Mouse (Mus musculus) monocyte, adult 2 months (primary cell): Measurements from ENCODE around the gene Prmt1.

Experiments used
- DNase-seq, 2 experiments: peaks; one replicate each; pipeline ENCODE4 v3.0.0; 2022; ENCODE audit warnings: low spot score in 2 of 2, low read depth in 1 of 2

Gene Prmt1

DNA sequence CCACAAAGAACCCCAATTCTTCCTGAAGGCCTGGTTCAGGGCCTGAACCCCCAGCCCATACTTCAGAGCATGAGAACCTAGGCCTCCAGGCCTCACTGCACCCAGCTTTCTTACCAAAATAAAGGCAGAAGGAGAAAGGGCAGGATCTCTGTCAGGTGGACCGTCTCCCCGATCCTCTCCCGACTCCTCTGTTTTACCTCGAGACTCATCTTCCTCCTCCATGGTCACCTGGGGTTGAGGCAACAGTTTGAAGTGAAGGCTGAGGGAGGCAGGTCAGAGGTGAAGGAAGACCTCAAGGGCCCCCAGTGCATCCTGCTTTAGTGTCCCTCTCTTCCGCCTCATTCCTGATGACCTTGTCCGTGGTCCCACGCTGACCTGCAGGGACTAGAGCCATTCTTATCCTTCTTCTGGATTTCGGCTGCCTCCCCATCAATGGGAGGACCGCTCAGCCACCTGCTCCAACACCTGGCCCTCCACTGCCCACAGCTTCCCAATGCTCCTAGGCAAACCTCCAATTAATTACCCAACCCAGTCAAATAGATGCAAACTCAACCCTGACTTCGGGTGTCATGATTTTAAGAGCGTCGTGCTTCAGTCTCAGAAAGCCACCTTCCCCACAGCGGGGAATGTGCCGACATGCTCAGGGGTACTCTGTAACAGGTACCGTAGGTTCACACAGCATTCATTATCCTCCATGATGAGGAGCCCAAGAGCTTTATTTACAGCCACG lies 27.2 kb upstream of the Prmt1 start:
- DNase-seq, result no peak

DNA sequence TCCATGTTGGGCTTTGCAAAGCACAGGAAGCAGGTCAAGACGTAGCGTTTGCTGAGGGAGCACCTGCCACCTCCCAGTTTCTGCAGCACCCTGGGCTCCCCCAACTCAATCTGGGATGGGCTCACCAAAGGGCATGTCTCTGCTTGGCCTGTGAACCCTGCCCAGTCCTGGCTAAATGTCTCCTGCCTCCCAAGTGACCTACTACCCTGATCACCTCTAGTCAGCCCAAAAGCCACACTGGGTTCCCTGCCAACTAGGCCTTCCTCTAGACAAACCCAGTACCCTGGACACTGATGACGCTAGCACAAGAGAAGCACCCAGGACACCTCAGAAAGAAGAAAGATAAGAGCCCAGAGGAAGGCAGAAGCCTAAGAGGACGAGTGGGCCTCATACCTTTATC lies 26.5 kb upstream of the Prmt1 start:
- DNase-seq, result no peak

DNA sequence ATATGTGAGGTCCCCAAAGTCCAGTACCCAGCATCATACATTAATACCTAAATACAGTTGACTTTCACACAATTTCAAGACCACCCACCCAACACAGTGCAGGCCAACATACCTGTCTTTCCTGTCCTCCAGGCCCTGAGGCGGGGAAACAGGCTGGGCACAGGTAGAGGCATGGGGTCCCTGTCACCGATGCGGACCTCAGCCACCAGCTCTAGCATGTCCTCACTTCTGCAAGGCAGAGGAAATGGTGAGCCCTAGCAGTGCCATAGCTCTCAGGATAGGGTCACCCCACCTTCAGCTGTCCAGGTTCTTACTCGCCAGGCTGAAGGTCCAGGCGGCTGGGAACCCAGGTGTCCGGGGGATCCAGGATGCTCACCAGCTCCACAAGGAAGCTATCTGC lies 25.6 kb upstream of the Prmt1 start:
- no peak for DNase-seq

DNA sequence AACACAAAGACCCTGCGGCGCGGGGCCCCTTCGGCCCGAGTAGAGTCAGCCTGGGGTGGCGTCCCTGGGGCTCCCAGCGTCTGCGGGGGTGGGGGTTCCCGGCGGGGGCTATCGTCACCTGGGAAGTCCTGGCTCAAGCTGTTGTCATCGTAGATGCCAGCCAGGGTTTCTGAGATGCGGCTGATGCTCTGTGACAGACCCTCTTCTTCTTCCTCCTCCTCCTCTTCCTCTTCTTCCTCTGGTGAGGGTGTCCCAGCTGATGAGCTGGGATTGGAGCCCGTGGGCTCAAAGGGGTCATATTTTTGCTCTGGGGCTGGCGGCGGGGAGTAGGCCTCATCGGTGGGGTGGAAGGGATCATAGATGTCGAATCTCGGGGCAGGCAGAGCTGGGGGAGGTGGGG lies 22.0 kb upstream of the Prmt1 start:
- DNase-seq, result no peak

DNA sequence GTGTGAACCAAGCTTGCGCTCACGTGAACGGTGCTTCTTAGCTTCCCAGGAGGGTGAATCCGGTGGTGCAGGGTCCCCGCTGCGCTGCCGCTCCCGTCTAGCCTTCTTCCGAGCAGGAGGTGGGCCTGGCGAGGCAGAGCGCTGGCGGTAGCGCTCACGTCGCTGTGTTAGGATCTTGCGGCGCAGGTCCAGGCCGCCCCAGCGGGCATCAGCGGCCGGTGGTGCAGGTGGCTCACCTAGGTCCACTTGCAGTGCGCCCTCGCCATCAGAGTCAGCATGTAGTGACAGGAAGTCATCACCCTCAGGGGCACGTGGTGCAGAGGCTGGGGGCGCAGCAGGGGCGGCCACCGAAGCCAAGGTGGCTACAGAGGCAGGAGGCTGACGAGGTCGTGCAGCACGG lies 21.5 kb upstream of the Prmt1 start:
- DNase-seq, result no peak

DNA sequence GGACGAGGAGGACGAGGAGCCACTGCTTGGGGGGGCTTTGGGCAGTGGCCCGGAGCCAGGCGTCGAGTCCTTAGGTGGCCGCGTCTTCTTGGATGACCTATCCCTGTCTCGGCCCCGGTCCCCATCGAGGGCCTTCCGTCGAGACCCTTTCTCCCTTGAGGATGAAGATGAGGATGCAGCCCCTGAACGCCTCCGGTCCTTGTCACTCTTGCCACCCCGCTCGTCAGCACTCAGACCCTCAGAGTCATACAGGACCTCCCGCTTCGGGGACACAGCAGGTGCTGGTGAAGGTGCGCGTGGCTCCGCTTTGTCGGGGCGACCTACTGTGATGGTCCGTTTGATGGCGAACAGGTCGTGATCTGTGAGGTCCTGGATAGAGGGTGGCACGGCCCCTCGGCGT lies 20.8 kb upstream of the Prmt1 start:
- no peak for DNase-seq

DNA sequence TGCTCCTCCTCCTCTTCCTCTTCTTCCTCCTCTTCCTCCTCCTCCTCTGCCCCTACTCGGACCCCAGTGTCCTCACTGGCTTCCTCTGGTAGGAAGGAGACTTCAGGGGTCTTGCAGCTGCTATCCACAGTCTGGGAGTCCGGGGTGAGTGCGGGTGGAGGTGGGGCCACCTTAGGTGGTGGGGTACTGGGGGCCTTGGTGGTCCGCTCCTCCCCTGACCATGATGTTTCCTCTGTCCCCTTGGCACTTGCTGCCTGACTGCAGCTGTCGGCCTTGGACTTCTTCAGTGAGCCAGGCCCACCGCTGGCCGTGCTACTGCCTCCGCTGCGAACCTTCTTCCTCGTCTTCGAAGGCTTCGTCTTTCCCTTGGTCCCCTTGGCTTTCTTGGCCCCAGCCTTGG lies 20.1 kb upstream of the Prmt1 start:
- no peak for DNase-seq

DNA sequence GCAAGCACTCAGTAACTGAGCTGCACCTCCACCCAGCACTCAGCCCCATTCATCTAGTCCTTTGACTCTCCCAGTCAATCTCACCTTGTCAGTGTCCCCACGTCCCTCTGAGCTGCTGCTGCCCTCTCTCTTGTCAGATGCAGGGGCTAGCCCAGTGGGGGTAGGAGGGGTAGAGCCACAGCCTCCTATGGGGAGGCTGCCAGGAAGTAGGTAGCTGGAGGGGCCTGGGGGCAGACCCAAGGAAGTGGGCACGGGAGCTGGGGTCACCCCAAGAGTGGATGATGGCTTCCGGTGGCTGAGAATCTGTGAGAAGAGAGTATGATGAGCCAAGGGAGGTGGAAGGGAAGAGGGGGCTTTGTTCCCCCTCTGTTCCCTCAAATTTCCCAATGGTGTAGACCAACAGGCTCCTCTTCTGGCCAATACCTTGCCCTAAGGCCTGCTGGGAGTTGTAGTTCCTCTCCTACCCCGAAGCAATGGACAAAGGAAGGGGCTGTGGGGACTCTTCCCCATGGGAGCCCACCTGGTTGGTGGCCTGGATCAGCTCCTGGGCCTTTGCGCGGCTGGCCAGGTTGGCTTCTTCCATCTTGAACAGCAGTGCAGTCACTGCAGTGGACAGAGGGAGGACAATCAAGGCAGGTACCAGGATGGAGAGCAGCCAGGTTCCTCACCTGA lies 19.1 kb upstream of the Prmt1 start:
- no peak for DNase-seq

DNA sequence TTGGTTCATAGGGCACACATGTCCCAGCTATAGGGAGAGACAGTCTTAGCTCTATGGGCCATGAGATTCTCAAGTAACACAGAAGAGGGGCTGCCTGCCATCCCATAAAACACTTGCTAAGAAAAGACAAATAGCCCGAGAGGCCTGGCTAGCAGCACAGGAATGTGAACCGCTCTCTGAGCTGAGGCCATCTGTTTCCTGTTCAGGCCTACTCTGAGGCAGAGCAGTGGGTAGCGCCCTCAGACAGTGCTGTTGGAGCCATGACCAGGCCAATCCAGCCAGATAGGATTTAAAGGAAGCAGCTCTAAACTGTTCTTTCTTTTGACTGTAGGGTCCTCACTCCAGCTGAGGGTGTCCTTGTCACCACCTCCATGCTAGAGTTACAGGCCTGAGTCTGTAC lies 18.2 kb upstream of the Prmt1 start:
- no peak for DNase-seq

DNA sequence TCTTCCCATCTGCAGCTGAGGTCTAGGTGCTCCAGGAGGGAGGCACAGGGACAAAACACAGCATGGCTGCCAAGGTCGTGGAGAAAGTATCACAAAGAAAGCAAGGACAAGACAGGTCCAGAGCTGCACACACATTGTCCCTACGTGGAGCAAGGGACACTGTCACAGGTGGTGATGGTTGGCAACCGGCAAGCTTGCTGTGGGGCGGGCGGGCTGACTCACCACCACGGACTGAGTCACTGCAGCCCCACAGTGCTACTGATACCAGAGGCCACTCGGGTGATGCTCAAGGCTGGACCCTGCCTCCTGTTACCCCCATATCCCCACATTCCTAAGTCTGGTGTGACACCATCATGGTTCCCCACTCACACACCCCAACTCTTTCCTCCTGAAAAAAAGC lies 16.1 kb upstream of the Prmt1 start:
- no peak for DNase-seq

DNA sequence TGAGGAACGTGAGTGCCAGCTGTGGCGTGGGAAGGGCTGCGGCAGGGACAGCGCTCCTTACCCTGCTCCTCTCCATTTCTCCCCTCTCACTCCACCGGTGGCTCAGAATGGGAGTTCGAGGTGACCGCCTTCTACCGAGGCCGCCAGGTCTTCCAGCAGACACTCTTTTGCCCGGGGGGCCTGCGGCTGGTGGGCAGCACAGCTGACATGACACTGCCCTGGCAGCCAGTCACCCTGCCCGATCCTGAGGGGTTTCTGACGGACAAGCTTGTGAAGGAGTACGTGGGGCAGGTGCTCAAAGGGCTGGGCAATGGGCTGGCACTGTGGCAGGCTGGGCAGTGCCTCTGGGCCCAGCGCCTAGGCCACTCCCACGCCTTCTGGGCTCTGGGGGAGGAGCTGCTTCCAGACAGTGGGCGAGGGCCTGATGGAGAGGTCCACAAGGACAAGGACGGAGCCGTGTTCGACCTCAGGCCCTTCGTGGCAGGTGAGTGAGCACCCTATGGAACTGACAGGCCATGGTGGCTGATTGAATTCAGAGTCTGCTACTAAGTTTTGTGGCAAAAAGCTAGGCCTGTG lies 14.3 kb upstream of the Prmt1 start:
- no peak for DNase-seq

DNA sequence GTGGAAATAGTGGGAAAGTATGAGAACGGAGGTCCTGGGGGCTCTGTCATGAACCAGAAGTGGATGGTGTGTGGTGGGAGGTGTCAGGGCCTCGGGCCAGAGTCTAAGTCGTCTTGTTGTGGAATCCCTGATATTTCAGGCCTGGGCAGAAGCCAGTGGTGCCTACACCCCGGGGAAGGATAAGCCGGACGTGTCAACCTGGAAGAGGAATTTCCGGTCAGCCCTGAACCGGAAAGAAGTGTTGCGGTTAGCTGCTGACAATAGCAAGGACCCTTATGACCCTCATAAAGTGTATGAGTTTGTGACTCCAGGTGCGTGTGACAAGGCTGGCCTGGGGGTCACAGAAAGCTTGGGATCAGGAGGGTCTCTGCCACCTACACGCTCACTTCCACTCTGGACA lies 13.4 kb upstream of the Prmt1 start:
- no peak for DNase-seq

DNA sequence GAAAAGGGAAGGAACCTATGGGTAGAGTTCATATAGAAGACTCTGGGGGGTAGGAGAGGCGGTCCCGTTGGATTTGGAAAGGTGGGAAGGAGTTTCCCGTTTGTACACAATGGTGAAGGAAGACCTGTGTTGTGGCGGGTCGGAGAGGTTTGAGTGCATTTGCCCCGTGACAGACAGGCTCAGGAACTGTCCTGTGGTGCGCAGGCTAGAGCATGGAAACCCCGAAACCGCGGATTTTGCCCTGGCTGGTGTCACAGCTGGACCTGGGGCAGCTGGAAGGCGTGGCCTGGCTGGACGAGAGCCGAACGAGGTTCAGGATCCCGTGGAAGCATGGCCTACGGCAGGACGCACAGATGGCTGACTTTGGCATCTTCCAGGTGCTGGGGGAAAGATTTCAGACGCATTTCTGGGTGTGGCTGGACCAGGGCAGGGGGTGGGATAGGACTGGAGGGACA lies 12.2 kb upstream of the Prmt1 start, which contains the start of gene Bcl2l12:
TSS of gene Bcl2l12 (minus strand) at position 212 of the 455 bp plus-strand sequence.
- no peak for DNase-seq

DNA sequence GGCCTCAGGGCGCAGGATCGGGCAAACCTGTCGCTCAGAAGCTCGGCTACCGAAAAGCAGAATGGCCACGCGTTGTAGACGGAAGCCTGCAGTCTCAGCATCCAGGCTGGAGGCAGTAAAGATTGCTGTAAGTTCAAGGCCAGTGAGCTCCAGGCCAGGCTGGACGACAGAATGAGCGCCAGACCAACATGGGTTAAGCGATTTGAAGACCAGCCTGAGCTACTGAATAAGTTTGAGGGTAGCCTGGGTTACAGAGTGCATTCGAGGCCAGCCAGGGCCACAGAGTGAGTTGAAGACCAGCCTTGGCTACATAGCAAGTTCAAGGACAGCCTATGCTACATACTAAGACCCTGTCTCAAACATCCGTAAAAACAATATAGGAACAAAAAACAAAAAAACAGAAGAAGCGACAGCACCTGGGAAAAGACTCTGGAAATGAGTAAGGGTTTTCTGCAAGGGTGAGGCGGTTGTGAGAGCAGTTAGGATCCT lies 11.6 kb upstream of the Prmt1 start:
- no peak for DNase-seq

DNA sequence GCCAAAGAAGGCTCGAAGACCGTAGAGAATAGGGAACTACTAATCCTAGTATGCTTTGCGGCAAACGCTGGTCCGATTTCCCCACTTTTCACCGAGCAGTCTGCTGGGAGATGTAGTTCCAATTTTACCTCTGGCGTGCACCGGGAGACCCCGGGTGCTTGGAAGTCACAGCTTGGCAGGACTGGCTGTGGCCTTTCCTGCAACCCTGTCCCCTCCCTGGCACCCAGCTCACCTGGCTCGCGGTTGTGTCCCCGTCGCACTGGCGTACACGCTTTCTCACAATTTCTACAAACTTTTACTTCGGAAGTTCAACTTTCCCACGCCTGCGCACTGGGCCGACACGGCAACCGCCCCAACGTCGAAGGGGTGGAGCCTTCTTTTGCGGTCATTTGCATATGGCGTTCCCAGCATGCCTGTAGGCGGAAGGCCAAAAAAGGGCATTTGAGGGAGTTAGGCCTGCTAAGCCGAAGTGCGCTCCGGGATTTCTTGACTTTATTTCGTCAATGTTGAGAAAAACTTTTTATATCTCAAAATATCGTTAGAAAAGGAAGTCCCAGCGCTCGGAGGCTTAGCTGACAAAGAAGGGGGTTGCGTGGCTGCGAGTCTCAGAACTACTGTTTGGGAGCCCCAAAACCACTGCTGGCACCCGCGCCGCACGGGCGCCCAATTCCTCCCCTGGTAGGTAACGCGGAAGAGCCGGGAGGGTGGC lies 11.0 kb upstream of the Prmt1 start, which contains the start of gene Irf3:
TSS of gene Irf3 (plus strand) at position 418 of the 709 bp plus-strand sequence.
- DNase-seq, result peak; percentile 90 to 98

DNA sequence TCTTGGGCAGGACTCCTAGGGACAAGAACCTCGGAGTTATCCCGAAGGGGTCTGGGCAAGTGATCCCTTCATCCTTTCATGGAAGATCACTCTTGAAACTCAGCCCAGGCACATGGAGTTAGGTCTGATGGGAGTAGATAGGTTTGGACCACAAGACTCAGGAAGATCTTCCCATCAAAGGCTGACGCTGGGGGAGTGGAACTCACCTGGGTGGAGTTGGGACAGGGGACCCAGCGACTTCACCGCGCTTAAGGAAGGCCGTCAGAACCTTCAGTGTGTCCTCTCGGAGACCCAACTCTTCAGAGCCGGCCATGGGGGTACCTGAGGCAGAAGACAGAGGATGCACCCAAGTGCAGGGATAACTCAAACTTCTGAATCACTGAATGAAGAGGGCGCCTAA lies 10.3 kb upstream of the Prmt1 start:
- DNase-seq, result no peak

DNA sequence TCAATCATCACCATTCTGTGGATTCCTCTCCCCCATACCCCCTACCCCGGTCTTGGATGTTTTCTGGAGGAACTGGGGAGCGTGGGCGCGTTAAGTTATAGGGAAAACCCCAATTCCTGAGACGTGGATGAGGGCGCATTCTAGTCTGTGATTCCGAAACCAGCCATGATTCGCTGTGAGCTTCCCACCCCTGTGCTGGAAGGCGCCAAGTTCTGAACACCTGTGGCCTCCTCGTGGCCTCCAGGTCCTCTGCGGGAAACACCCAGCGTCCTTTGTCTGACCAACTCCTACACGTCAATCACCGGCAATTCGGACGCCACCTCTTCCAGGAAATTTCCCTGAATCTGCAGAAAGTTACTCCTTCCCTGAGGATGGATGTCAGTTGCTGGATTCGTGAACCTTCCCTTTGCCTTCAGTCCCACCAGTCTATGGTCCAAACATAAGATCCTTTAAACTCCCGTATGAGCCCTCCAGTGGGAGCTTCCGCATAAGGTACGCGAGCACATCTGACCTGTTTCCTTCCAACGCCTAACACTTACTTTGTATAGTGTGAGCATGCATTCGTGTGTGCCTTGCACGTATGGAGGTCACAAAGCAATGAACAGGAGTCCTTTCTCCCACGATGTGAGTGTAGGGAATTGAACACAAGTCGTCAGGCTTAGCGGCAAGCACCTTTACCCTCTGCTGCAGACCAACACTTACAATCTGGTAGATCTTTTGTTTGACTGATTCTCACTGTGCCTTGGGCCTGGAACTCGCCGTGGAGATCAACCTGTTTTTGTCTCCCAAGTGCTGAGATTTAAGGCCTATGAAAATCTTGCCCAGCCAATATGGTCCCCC lies 731 bp upstream of the Prmt1 start:
- no peak for DNase-seq

DNA sequence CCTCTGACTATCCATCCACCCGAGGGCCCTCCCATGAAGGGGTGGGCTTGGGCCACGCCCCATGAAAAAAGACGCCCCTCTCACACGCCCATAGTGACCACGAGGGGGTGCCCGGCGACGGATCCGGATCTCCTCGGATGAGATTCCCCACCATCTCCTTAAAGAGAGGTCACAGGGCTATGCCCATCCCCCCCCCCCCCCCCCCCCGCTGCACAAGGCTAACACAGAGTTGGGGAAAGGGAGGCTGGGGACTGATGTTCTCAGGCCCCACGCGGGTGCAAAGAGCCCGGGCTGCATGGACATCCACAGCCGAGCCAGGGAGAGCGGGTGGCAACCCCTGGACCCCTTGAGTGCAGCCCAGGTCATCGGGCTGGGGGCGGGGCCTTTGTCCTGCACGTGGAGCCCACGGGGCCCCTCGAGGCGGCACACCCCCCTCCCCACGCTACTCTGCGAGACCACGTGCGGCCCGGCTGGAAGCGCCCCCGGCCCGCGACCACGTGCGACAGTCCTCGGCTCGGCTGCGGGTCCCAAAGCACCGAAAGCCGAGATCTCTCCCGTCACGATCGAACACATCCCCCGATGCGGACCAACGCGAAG lies 675 bp downstream of the Prmt1 start:
- DNase-seq, result no peak

DNA sequence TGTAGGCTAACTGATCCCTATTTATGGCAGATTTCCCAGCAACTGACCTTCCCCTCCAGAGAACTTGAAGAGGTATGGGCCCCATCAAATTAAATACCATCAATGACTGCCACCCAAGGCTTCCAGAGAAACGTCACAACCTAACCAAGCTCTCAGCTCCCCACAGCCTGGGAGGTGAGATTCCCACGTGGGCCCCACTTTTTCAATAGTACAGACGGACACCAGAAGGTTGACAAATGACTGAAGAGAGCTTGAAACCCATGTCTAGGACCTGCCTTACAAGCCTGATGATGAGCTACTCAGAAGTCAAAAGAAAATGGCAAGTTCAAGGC lies 1.6 kb downstream of the Prmt1 start:
- DNase-seq, result no peak
